Mouse (Mus musculus) embryonic facial prominence, embryonic 12.5 days (tissue): ENCODE data around the gene Eif3j1. TPM values are rescaled to one million over a fixed set of nuclear protein-coding genes. Genes with fewer than 3 reads are reported as not detected.

Experiments
- microRNA-seq: library from miRNA; unstranded; fragments of <30 nt; microRNA quantifications from one replicate; pipeline ENCODE4, GENCODE M21; 2017
- polyA plus RNA-seq: library from polyadenylated mRNA; unstranded; fragments of >200 nt; fragmentation: Nextera tagmentation; extraction: Ambion mirVana; gene quantifications from 2 replicates; pipeline ENCODE4 v1.2.1, GENCODE M21; 2016

Eif3j1 gene
- polyA plus RNA-seq, 1 experiment from 2014 or later, result 14.3 TPM

Small RNA genes lying within 50 kb of the gene (microRNA-seq; reads per million reads assigned to microRNA genes)
- not detected for gene Gm47314

Other genes with a start within 250 kb of the Eif3j1 start
- 3.8 and 4.0 TPM in 2 replicates for gene Frmd5, start 221.5 kb upstream of the Eif3j1 start, polyA plus RNA-seq
- 24.8 and 25.0 TPM in 2 replicates for gene Casc4, start 161.6 kb upstream of the Eif3j1 start, polyA plus RNA-seq
- gene Ctdspl2, start 72.5 kb upstream of the Eif3j1 start, polyA plus RNA-seq, result 72.1 and 78.6 TPM in 2 replicates
- 0.19 and 0.40 TPM in 2 replicates for gene Mageb3, start 72.5 kb upstream of the Eif3j1 start, polyA plus RNA-seq
- gene Spg11, start 89.8 kb downstream of the Eif3j1 start, polyA plus RNA-seq, result 11.8 and 12.1 TPM in 2 replicates
- 174 and 181 TPM in 2 replicates for gene B2m, start 119.1 kb downstream of the Eif3j1 start, polyA plus RNA-seq
- gene Trim69, start 132.2 kb downstream of the Eif3j1 start, polyA plus RNA-seq, result not detected in 2 replicates
- gene Patl2, start 157.6 kb downstream of the Eif3j1 start, polyA plus RNA-seq, result not detected in 2 replicates
- not detected in 2 replicates for gene Terb2, start 157.7 kb downstream of the Eif3j1 start, polyA plus RNA-seq
- gene Sord, start 206.2 kb downstream of the Eif3j1 start, polyA plus RNA-seq, result 18.9 and 24.9 TPM in 2 replicates